Mouse (Mus musculus) lung, embryonic 16.5 days (tissue): ENCODE data around the gene Srsf1. TPM values are rescaled to one million over a fixed set of nuclear protein-coding genes. Genes with fewer than 3 reads are reported as not detected.

Source experiments
- ATAC-seq: fragments of 200-750 bp; cut with Nextera tagmentation; 2 replicates; pipeline ENCODE4 v1.8.0; 2017; ENCODE audit warnings: low read depth, mild to moderate bottlenecking, moderate library complexity
- H3K27ac ChIP-seq: fragments of 300-500 bp; sonication (generic); 2 replicates; pipeline ENCODE4 v1.5.1; 2014; ENCODE audit warnings: mild to moderate bottlenecking, control low read depth, low read length
- H3K27me3 ChIP-seq: fragments of 300-500 bp; sonication (generic); 2 replicates; pipeline ENCODE4 v1.6.1; 2014; ENCODE audit warnings: low read depth, low read length, mixed read lengths; ENCODE audit not compliant: control insufficient read depth, insufficient read depth
- H3K36me3 ChIP-seq: fragments of 300-500 bp; sonication (generic); 2 replicates; pipeline ENCODE4 v1.6.1; 2014; ENCODE audit warnings: low read length; ENCODE audit not compliant: control insufficient read depth, insufficient read depth
- H3K4me1 ChIP-seq: fragments of 300-500 bp; sonication (generic); replicated peaks from 2 replicates; pipeline ENCODE4 v1.6.1; 2014; ENCODE audit warnings: low read length, mixed read lengths; ENCODE audit not compliant: control insufficient read depth, insufficient read depth
- H3K4me2 ChIP-seq: fragments of 300-500 bp; sonication (generic); 2 replicates; pipeline ENCODE4 v1.6.1; 2014; ENCODE audit warnings: low read depth, low read length, control low read depth
- H3K4me3 ChIP-seq: fragments of 300-500 bp; sonication (generic); 2 replicates; pipeline ENCODE4 v1.5.1; 2014; ENCODE audit warnings: mild to moderate bottlenecking, low read length, control low read depth
- H3K9ac ChIP-seq: fragments of 300-500 bp; sonication (generic); 2 replicates; pipeline ENCODE4 v1.6.1; 2014; ENCODE audit warnings: low read length, control low read depth
- H3K9me3 ChIP-seq: fragments of 300-500 bp; sonication (generic); 2 replicates; pipeline ENCODE4 v1.6.1; 2016; ENCODE audit warnings: low read length; ENCODE audit not compliant: control insufficient read depth
- WGBS: fragments of 180-500 bp; shearing (Covaris S2); extraction: QIAGEN DNeasy Blood & Tissue Kit; methylation state at CpG from one replicate; pipeline ENCODE4 v1.1.7; 2014; 5-methylcytosine and 5-hydroxymethylcytosine counted together
- polyA plus RNA-seq: library from polyadenylated mRNA; unstranded; fragments of >200 nt; fragmentation: Nextera tagmentation; extraction: Ambion mirVana; gene quantifications from 2 replicates; pipeline ENCODE4 v1.2.1, GENCODE M21; 2015

The Srsf1 gene
- polyA plus RNA-seq: 257 and 272 TPM in 2 replicates

- peak within 1 kb of the TSS; percentile 98 for H3K4me3 ChIP-seq
- peak; percentile 96 for ATAC-seq
- H3K9ac ChIP-seq: peak within 1 kb of the TSS; percentile 100
- H3K27ac ChIP-seq: peak within 1 kb of the TSS; percentile 100
- H3K9me3 ChIP-seq: no peaks in the 10 kb centered on the region
- H3K27me3 ChIP-seq: no peaks in the 10 kb centered on the region
- H3K4me2 ChIP-seq: peak within 1 kb of the TSS; percentile 89
- peaks cover 11% of the 10 kb centered on the region; the same call in 1 of the 2 replicates for H3K36me3 ChIP-seq
- under 1% methylated on average over 60 of the region's 60 CpGs for WGBS
- H3K4me1 ChIP-seq: peaks cover 27% of the 10 kb centered on the region
Measured at GRCm38 (mm10) chr11:88046944-88047794, at the start of gene Srsf1. Srsf1 (plus strand) TSS chr11:88047373.

DNA sequence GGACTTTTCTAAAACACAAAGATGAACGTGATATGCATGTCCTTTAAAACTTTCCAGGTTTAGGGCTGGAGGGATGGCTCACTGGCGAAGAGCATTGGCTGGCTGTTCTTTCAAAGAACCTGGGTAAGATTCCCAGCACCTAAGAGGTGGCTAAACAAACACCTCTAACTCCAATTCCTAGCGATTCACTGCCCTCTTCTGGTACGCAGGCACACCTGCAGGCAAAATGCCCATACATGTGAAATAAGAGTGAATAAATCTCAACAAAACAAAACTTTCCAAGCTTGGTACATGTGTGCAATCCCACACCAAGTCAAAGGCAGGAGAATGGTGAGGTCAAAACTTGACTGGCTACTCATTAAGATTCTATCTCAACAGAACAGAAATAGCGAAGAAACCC, 47.4 kb upstream of the Srsf1 start:
- Histone ChIP-seq H3K4me1 (no peaks in the 10 kb centered on the region), H3K4me2 (no peak overlapping the region), H3K27me3 (no peaks in the 10 kb centered on the region), H3K9ac (no peak overlapping the region), H3K9me3 (peaks cover 4% of the 10 kb centered on the region; the same call in 1 of the 2 replicates), H3K36me3 (no peaks in the 10 kb centered on the region), H3K27ac (no peak overlapping the region), H3K4me3 (no peak overlapping the region)
- ATAC-seq: no peak
- WGBS: 89% methylated on average over 5 of the region's 5 CpGs

- Histone ChIP-seq H3K9ac (no peak overlapping the region), H3K27ac (no peak overlapping the region), H3K9me3 (peaks cover 4% of the 10 kb centered on the region; the same call in 1 of the 2 replicates), H3K4me2 (no peak overlapping the region), H3K27me3 (no peaks in the 10 kb centered on the region), H3K4me1 (no peaks in the 10 kb centered on the region), H3K4me3 (no peak overlapping the region), H3K36me3 (no peaks in the 10 kb centered on the region)
- ATAC-seq: no peak
- 29% methylated on average over 4 of the region's 4 CpGs for WGBS
Measured at GRCm38 (mm10) chr11:88002738-88003137, 44.4 kb upstream of the Srsf1 start.

- H3K27me3 ChIP-seq: no peaks in the 10 kb centered on the region
- no peaks in the 10 kb centered on the region for H3K36me3 ChIP-seq
- no peak overlapping the region for H3K4me3 ChIP-seq
- WGBS: 51% methylated on average over 2 of the region's 2 CpGs
- no peak overlapping the region for H3K4me2 ChIP-seq
- no peak for ATAC-seq
- 0 out of 2 replicates have a peak, but pooled peaks cover 2% of the 10 kb centered on the region for H3K4me1 ChIP-seq
- peaks cover 4% of the 10 kb centered on the region; the same call in 1 of the 2 replicates for H3K9me3 ChIP-seq
- no peak overlapping the region for H3K9ac ChIP-seq
- H3K27ac ChIP-seq: no peak overlapping the region
Measured at GRCm38 (mm10) chr11:88004123-88004522, 43.0 kb upstream of the Srsf1 start.

- H3K4me2 ChIP-seq: no peak overlapping the region
- H3K4me3 ChIP-seq: no peak overlapping the region
- no peaks in the 10 kb centered on the region for H3K27me3 ChIP-seq
- no peaks in the 10 kb centered on the region for H3K9me3 ChIP-seq
- H3K27ac ChIP-seq: no peak overlapping the region
- no peaks in the 10 kb centered on the region for H3K36me3 ChIP-seq
- 9% methylated on average over 1 of the region's 1 CpGs for WGBS
- no peak overlapping the region for H3K9ac ChIP-seq
- peaks cover 8% of the 10 kb centered on the region for H3K4me1 ChIP-seq
- ATAC-seq: no peak
Measured at GRCm38 (mm10) chr11:88008641-88009040, 38.5 kb upstream of the Srsf1 start.

DNA sequence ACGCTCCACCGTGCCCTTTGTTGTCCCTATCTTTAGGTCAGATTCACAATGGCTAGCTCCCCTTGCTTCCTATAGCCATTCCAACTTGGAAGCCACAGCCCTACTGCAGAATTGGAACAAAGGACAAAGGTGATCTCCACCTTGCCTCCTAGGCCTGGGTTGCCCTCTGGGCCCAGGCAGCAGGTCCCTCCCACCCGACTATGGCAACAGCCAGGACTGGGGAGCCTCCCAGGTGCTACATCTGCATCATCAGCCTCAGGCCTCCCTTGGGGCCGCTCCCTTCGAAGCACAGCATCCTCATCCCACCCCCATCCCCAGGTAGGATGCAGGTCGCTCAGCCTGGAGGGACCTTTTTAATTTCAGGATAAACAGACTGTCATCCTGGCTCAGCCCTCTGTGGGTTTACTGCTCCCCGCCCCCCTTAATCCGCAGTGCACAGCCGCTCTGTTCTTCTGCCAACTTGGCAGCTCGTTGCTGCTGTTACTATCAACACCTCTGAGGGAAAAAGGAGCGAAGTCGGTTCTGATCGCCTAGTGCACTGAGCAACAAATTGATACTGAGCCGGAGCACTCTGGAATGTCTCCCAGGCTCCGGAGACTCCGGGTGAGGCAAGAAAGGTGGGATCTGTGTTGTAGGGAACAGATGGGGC, 37.5 kb upstream of the Srsf1 start:
- Histone ChIP-seq H3K4me1 (peaks cover 8% of the 10 kb centered on the region), H3K36me3 (no peaks in the 10 kb centered on the region), H3K4me2 (peak overlapping the region; percentile 29; the same call in 1 of the 2 replicates), H3K4me3 (no peak overlapping the region), H3K9ac (peak overlapping the region; percentile 33; the same call in 1 of the 2 replicates), H3K9me3 (no peaks in the 10 kb centered on the region), H3K27me3 (no peaks in the 10 kb centered on the region), H3K27ac (no peak overlapping the region)
- ATAC-seq: no peak
- 18% methylated on average over 16 of the region's 16 CpGs for WGBS

GRCm38 (mm10) chr11:88011208-88011913, 35.8 kb upstream of the Srsf1 start:
- Histone ChIP-seq H3K4me1 (peaks cover 8% of the 10 kb centered on the region), H3K4me2 (peak overlapping the region; percentile 17), H3K27ac (peak overlapping the region; percentile 54), H3K27me3 (no peaks in the 10 kb centered on the region), H3K36me3 (no peaks in the 10 kb centered on the region), H3K9ac (no peak overlapping the region), H3K4me3 (no peak overlapping the region; the same call in 1 of the 2 replicates), H3K9me3 (no peaks in the 10 kb centered on the region)
- peak; percentile 88 for ATAC-seq
- WGBS: 40% methylated on average over 11 of the region's 11 CpGs

GRCm38 (mm10) chr11:88011914-88012419, 35.2 kb upstream of the Srsf1 start:
- ATAC-seq: no peak
- Histone ChIP-seq H3K27me3 (no peaks in the 10 kb centered on the region), H3K27ac (peak overlapping the region; percentile 54), H3K4me2 (peak overlapping the region; percentile 17), H3K36me3 (no peaks in the 10 kb centered on the region), H3K4me1 (peaks cover 8% of the 10 kb centered on the region), H3K9ac (no peak overlapping the region), H3K9me3 (no peaks in the 10 kb centered on the region), H3K4me3 (no peak overlapping the region)
- WGBS: 60% methylated on average over 7 of the region's 7 CpGs
